Mouse (Mus musculus) v-Abl transformed pro-B cells (cell line): ENCODE results near the gene Pdzrn4.

ENCODE experiments used
- in situ Hi-C, 2 experiments: fragments of 400-800 bp; cut with MboI; formaldehyde crosslinking; loops; one replicate each; pipeline ENCODE4 v1.15.1; 2025; ENCODE audit not compliant: unreplicated experiment in 2 of 2

Pdzrn4 gene

DNA sequence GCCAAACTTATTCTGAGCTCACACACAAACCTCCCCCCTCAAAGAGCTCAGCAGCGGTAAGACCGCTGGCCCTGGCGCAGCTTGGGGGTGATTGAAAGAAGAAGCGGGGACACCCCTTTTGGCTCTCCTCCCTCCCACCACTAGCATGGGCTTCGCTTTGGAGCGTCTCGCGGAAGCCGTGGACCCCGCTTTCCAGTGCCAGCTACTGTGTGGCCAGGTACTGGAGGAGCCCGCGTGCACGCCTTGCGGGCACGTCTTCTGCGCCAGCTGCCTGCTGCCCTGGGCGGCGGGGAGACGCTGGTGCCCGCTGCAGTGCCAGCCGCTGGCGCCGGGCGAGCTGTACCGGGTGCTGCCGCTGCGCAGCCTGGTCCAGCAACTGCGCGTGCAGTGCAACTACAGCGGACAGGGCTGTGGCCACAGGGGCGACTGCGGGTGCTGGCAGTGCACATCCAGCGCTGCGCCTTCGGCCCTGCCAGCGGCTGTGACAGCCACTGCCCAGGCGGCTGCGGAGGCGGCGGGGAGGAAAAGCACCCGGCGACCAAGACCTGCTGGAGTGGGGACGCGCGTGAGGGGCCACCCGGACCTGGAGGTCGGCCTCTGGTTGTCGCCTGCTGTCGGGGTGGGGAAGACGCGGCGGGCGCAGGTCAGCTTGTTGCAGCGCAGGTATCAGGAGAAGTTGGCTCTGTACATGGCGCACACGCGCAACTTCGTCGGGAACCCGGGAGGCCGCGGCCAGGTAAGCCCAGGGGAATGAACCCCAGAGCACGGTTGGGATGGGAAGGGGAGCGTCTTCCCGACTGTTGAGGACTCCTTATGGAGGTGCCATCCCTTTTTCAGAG lies at the start of gene Pdzrn4:
TSS of gene Pdzrn4 (plus strand) at position 112 of the 839 bp plus-strand sequence.
- in situ Hi-C loops = no loop called here

DNA sequence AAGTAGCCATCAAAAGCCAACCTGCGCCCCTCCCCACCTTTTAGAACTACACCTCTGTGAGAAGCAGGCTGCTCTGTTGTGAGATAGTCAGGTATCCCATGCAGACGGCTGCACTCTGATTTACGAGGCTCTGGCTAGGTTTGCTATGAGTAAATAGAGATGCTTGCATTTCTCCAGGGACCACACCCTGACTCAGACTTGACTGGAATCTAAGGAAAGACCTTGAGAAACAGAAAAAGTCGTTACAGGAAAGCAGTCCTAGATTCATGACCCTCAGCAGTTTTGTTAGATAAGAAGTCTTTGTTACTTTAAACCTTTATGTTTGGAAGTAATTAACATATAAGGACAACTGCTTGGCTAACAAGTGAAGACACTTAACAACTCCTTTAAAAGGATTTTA lies 49.3 kb upstream of the Pdzrn4 start:
- in situ Hi-C loops = loop anchor here in 1 of 2 experiments (25.0 kb wide), 1 partner anchor 710 kb away; no protein-coding TSS in a partner anchor

DNA sequence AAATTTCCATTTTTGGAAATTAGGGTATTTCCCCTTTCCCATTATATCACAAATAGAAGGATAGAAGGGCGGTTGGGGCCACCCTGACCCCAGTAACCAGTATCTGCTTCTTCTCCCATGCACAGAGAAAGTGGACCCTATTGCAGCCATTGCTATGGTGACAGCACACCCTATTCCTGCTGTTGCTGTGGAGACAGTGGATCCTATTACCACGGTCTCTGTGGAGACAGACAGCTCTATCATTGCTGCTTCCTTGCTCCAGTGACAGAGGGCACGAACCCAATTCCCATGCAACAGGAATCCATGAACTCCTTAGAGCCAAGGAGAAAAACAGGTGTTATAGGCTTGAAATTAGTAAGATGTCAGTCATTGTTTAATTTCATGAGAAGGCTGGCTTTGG lies 48.8 kb upstream of the Pdzrn4 start:
- in situ Hi-C loops = loop anchor here in 1 of 2 experiments (25.0 kb wide), 1 partner anchor 711 kb away; no protein-coding TSS in a partner anchor

DNA sequence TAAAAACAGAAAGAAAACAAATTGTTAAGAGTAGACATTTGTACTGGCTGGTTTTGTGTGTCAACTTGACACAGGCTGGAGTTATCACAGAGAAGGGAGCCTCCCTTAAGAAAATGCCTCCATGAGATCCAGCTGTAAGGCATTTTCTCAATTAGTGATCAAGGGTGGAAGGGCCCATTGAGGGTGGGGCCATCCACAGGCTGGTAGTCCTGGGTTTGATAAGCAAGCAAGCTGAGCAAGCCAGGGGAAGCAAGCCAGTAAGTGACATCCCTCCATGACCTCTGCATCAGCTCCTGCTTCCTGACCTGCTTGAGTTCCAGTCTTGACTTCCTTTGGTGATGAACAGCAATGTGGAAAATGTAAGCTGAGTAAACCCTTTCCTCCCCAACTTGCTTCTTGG lies 48.2 kb upstream of the Pdzrn4 start:
- in situ Hi-C loops = loop anchor here in 1 of 2 experiments (25.0 kb wide), 1 partner anchor 711 kb away; no protein-coding TSS in a partner anchor

DNA sequence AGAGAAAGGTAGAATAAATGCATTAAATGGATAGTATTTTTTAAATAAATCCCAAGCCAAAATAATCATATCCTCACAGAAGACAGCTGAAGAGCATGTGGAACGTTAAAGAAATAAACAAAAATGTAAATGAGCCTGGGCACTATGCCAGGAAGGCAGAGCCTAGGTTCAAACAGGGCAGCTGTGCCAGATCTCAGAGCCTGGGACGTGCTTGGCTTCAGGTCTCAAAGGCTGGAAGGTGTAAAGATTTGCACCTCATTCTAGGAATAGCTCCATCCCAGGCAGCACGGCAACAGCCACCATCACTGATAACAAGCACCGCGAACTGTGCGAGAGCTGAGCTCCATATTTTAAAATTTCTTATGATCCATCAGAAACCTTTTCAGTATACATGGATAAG lies 32.5 kb upstream of the Pdzrn4 start:
- in situ Hi-C loops = no loop called here

DNA sequence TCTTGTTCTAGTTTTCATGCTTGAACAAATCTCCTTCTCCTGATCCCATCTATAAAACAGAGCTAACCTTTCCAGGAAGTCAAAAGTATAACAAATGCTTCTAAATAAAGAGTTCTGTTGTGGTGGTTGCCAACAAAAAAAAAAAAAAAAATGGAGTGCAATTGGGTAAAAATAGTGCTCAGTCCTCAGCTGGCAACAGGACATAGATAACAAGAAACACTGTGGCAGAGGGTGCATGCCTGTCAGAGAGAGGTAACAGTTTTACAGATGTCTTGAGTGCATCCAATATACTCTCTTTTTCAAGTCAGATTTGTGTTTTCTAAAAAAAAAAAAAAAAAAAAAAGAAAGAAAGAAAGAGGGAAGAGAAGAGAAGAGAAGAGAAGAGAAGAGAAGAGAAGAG lies 32.1 kb upstream of the Pdzrn4 start:
- in situ Hi-C loops = no loop called here

DNA sequence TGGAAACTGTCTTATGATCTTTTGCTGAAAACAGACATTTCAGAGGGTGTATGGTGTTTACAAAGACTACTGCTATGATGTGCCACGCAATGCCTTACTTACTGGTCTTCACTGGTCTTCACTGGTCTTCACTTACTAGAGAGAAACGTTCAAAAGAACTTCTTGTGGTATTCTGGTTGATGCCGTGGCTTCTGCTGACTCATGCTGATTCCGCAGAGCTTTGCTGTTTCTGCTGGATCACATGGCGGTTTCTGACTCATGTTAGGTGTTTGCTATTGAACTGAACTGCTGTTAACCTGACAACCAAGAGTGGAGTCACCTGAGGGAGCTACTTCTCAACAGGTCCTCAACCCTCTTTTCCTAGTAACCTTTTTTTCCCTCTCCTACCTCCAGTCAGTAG lies 1.9 kb upstream of the Pdzrn4 start:
- in situ Hi-C loops = no loop called here

DNA sequence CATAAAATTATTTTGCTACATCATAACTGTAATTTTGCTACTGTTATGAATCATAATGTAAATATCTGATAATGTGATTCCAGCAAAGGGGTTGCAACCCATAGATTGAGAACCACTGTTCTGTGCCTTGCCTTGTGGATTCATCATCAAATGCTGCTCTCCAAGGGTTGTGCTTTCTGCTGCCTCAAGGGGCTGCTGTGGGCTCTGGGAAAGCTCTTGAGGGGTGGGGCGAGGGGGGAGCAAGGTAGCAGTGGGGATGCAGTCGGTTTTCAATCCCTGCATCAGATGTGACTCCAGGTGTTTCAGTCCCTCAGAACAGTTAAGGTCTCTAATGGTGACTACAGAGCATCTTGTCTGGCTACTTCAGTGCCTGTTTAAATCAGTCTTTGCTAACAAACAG lies 2.1 kb downstream of the Pdzrn4 start:
- in situ Hi-C loops = no loop called here

DNA sequence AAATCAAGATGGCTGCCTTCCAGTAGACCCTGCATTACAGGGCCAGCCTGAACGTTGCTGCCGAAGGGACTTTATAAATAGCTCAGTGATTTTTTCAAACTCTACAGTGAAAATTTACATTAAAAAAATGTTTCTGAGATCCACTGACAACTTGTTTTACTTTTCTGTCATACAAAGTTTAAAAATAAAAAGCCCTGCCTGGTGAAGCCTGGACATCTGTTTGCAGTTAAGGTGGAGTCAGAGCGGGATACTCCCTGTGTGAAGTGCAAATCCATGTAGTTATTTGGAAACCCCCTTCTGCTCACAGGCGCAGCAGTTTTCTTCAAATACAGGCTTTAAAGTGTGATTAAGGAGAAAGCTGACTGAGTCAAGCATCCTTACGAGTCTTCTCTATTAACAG lies 2.6 kb downstream of the Pdzrn4 start:
- in situ Hi-C loops = no loop called here

DNA sequence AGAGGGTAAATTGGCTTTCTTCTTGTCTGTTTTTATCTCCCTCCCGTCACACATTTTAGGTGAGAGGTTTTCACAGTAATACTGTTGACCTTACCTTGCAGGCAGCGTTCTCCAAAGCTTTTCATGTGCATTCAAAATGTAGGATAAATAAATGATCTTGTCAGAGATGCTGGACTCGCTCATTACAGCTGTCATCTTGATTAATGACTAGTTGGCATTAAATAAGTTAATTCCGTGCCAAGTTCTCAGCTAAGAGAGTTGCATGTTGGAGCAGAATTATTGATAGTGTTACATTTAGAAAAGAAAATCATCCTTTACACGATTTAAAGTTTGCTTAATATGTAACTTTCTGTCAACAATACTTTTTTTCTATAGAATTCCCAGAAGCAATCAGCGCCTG lies 4.9 kb downstream of the Pdzrn4 start:
- in situ Hi-C loops = no loop called here

DNA sequence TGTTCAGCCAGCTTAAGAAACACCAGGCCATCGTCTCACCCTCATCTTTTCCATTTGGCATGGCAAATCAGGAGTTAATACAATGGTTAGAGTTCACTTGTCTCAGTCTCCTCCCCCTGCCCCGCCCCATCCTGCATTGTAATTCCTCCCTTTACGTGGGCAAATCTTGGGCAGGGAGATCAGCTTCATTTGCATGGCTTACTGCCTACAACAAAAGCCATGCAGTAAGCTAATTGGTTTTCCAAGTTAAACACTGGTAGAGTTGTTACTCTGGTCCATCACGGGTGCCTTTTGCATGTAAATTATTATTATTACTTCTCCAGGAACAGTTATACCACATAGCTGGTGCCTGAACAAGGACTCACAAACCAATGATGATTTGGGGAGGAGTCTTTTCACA lies 18.6 kb downstream of the Pdzrn4 start:
- in situ Hi-C loops = loop anchor here in 1 of 2 experiments (10.0 kb wide), 1 partner anchor 141 kb away; no protein-coding TSS in a partner anchor

DNA sequence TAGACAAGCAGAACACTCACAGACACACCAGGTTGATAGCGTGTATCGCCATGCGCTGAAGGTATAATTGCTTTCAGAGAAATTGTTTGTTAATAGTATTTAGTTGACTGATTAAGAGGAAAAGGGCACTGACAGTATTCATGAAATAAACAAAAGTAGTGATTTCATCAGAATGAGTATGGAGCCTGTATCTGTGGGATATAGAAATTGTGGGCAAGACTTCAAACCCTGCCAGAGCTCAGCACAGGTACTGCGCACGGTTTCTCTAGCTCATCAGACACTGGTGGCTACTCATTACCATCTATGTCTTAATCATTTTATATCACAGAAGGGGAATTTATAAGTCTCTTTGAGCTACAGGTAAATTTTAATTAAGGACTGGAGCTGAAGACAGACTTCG lies 19.5 kb downstream of the Pdzrn4 start:
- in situ Hi-C loops = loop anchor here in 1 of 2 experiments (10.0 kb wide), 1 partner anchor 141 kb away; no protein-coding TSS in a partner anchor

DNA sequence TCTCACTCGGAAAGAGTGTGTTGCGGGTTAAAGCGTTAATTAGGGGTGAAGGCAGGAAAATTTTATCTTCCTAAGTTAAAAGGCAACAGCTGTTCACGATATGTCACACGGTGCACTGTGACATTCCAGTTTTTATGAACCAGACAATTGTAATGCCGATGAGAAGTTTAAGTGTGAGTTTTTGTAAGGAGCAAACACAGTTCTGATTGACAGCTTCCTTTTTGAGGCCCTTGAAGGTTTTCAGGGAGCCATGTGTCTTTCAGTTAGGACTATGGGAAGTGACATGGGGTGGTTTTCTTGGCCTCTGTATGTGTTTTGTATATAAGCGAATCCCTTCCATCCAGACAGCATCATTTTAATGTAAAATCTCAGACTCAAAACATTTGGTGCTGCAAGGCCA lies 20.0 kb downstream of the Pdzrn4 start:
- in situ Hi-C loops = loop anchor here in 1 of 2 experiments (10.0 kb wide), 1 partner anchor 142 kb away; no protein-coding TSS in a partner anchor

DNA sequence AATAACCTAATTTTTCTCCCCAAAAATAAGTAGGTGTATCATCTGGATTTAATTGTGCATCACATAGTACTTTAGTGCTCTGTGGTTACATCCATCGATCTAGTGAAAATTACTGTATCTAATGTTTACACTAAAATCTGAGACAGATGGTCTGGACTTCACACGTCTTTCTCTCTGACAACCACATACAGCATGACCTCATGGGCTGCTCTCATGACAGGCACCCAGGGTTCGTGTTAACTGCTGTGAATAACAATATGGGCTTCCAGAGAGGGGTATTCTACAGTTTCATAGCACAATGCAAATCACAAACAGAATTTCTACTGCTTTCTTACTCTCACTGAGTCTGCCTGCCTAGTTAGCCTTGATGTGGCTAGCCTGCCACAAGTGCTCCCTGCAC lies 20.4 kb downstream of the Pdzrn4 start:
- in situ Hi-C loops = loop anchor here in 1 of 2 experiments (10.0 kb wide), 1 partner anchor 142 kb away; no protein-coding TSS in a partner anchor

DNA sequence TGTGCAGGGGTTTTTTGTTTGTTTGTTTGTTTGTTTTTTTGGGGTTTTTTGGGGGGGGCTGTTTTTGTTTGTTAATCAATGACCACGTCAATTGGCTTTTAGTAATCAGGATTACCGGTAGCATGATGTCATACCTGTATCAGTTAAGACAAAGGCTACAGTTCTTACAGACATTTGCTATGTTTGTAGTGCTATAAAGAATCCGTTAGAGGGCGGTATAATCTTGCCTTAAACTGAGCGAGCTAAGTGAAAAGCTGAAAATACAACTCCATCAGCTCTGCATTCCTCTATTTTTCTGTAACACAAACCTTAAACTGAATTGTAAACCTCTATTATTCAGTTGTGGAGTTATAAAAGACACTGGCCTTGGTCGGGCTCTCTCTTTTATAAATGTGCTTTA lies 37.9 kb downstream of the Pdzrn4 start:
- in situ Hi-C loops = loop anchor here (5.0 to 25.0 kb wide), 5 partner anchors 160 to 1140 kb away; no protein-coding TSS in a partner anchor

DNA sequence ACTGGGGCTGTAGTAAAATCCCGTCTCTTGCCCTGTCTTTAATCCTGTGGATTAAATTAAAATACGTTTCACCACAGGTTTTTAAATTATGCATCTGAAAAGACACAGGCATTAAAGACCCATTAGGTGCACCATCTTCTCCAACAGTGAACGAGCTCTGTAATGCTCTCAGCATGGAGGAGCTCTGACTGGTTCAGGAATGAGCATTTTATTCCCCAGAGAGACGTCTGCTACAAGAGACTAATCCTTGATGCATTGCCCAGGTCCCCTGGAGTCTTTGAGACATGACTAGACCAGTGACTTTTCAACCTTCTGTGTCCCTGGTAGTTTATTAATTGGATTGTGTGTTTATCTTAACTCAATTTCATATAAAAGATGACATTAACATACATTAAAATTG lies 38.6 kb downstream of the Pdzrn4 start:
- in situ Hi-C loops = loop anchor here (10.0 to 25.0 kb wide), 4 partner anchors 161 to 1139 kb away; no protein-coding TSS in a partner anchor

DNA sequence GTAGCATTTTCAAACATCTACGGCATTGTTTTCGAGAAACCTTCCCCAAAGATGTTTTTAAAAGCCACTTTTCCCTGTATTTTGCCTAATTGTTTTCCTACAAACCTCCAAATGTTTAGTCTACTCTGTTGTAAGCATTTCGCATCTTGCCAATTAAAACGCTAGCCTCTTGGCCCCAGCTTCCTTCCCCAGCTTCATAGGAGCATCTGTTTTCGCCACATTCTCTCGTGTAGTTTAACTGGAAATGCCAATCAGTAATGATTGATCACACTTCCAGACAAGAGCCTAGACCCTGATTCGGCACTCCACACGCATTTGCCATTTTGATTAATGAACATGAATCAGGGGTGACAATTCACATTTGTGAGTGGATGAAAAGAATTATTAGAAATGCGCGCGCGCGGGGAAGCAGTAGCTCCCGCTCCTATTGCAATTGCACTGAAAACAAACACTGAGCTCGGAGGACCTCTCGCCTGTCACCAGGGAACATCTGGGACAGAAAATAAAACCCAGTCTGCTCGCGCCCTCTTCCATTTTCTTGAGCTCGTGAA lies 45.0 kb downstream of the Pdzrn4 start:
- in situ Hi-C loops = loop anchor here in 1 of 2 experiments (25.0 kb wide), 1 partner anchor 771 kb away; no protein-coding TSS in a partner anchor

DNA sequence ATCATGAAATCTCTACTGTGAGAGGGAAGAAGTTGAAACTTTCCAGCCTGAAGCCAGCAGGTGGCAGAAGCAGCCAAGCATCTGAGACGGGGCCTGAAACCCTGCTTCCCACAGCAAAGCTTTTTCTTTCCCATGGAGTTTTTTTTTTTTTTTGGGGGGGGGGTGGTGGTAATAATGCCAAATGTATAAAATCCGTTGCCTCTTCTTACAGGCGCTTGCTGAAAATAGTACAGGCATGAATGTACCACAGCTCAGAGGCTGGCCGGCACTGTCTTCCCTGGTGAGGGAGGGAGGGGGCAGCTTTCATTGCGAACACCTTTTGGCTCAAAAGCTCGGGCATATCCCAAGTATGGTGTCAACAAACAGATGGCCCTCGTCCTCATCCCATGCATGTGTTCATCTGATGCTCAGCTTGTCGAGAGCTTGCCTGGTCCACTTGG lies 51.0 kb downstream of the Pdzrn4 start:
- in situ Hi-C loops = loop anchor here in 1 of 2 experiments (25.0 kb wide), 1 partner anchor 765 kb away; no protein-coding TSS in a partner anchor

DNA sequence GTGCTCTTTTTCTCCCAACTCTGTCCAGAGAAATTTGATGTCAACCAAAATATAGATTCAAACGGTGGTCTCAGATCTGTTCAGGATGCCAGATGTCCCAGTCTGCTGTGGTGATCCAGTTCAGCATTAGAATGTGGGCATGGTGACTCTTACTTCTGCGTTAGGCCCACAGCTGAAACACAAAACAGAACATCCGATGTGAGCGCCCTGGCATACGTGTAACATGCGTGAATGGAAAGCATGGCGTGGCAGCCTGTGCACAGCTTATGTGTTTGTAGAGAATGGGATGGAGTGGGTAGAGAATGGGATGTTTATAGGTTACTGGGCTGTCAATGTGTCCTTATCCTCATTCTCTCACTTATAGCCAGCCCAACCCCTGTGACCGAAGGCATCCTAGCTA lies 52.4 kb downstream of the Pdzrn4 start:
- in situ Hi-C loops = loop anchor here in 1 of 2 experiments (25.0 kb wide), 1 partner anchor 763 kb away; no protein-coding TSS in a partner anchor

DNA sequence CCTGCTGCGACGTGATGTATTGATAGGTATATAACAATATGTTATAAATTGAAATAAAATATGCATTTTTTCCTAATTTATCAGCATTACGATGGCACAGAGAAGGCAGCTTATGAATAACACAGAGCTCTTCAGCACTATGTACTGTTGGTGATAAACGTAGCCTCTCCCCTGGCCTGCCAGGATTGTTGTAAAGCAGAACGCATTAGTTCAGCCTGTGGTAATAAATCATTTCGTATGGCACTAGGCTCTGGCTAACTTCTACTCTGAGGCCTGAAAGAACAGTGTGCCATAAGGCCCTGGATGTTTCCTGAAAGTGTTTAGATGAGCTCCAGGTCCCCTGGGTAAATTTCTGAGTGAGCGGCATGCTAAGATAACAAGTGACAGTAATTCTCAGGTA lies 55.9 kb downstream of the Pdzrn4 start:
- in situ Hi-C loops = no loop called here

DNA sequence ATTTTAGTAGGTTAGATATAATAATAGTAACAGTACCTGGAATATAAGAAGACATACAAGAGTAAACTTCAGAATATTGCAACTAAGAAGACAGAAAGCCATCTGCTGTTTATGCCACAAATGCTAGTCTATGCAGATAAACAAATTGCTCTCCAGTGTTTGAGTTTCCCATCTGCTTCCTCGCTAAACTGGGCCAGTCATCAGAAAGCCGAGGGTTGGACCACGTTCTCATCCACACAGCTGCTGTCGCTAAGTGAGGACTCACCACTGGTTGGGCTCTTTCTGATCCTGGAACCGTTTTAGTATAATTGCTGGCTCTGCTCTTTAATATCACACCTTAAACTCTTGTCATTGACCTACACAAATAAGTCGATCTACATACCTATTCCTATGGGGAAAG lies 85.5 kb downstream of the Pdzrn4 start:
- in situ Hi-C loops = no loop called here
